Mouse (Mus musculus) monocyte, adult 2 months (primary cell): ENCODE measurements around the gene Slc38a7.
"Not testable (repeated sequence)": the region's sequence is repeated elsewhere in the genome, so short reads cannot be mapped to it uniquely, and the experiment has no call there.

Experiments used
- DNase-seq, 2 experiments: peaks; one replicate each; pipeline ENCODE4 v3.0.0; 2022; ENCODE audit warnings: low spot score in 2 of 2, low read depth in 1 of 2

Gene Slc38a7

GRCm38 (mm10) chr8:95850326-95850725, 3.0 kb downstream of the Slc38a7 start:
- no peak for DNase-seq

- no peak for DNase-seq
Measured at GRCm38 (mm10) chr8:95848734-95849464, 4.4 kb downstream of the Slc38a7 start.

DNA sequence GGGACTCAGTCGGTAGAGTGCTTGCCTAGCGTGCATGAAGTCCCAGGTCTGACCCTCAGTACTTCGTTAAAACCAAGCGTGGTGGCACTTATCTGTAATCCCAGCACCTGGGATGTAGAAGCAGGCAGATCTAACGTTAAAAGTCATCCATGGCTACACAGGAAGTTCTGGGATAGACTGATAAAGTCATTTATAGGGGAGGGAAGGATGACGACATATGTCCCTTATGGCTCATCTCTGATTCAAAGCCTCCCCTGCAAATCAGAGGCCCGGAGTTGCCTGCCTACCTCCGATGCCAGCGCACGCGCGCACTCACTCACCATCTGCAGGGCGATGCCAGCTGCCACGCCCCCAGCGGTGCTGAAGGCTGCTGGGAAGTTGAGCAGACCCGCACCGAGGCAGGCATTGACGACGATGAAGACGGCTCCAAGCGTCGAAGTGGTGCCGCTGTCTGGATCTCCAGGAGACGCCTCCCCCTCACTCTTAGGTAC, 5.2 kb downstream of the Slc38a7 start:
- DNase-seq, result no peak

- no peak for DNase-seq
Measured at GRCm38 (mm10) chr8:95845026-95845425, 8.3 kb downstream of the Slc38a7 start.

DNA sequence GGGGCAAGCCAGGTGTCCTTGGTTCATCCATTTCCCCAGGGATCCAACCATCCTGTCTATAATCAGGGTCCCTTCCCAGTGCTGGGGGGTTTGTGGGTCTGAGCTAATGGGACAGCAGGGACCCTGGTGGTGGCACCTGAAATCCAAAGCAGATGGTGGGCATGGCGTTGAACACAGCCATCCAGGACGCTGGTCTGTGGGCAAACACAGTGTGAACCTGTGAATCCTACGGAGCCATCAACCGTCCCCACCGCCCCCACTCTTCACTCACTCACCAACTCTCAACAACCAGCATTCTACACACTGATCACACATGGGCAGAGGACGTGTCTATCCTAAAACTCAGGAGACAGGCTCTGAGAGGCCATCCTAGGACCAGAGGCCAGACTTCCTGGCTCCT, 9.4 kb downstream of the Slc38a7 start:
- no peak for DNase-seq

- DNase-seq, result no peak
Measured at GRCm38 (mm10) chr8:95841436-95841835, 11.9 kb downstream of the Slc38a7 start.

GRCm38 (mm10) chr8:95839289-95839688, 14.1 kb downstream of the Slc38a7 start:
- DNase-seq, result no peak

DNA sequence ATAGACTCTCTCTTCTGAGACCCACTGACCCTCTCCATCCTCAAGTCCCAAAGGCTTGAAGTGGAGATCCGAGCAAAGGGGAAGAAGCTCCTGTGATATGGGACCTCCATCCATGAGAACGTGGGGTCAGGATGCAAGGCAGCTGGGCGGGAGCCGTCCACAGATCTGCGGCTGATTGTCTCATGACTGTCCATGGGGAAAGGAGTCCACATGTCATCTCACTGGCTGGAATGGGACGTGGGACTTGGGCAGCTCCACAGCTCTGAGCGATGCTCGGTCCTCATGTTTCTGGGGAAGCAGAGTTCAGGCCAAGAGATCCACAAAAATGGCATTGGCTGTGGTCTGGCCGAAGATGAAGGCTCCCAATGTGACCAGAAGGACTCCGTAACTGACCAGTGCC, 16.1 kb downstream of the Slc38a7 start:
- DNase-seq, result no peak

- DNase-seq, result no peak
Measured at GRCm38 (mm10) chr8:95835891-95836290, 17.4 kb downstream of the Slc38a7 start.

DNA sequence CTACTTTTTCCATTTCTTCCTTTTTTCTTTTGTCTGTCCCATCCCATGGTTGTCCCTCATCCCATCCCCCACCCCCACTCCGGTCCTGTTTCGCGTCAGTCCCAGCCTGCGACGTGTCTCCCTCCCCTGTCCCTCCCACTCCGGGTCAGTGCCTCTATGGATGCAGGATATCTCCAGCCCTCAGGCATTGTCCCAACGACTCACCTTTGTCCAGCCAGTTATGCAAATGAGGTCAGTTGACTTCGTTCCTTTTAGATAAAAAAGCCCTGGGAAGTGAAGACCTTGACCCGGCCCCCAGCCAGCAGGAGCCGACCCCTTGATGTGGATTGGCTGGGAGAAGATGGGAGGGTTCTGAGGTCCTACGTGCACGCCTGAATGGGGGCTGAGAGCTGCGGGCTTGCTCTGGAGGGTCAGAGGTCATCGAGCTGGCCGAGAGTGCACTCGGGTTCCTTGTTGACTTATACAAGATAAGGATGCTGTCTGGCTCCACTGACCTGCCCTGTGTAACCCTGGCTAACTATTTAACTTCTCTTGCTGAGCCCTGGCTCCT, 19.8 kb downstream of the Slc38a7 start:
- DNase-seq, result no peak

DNA sequence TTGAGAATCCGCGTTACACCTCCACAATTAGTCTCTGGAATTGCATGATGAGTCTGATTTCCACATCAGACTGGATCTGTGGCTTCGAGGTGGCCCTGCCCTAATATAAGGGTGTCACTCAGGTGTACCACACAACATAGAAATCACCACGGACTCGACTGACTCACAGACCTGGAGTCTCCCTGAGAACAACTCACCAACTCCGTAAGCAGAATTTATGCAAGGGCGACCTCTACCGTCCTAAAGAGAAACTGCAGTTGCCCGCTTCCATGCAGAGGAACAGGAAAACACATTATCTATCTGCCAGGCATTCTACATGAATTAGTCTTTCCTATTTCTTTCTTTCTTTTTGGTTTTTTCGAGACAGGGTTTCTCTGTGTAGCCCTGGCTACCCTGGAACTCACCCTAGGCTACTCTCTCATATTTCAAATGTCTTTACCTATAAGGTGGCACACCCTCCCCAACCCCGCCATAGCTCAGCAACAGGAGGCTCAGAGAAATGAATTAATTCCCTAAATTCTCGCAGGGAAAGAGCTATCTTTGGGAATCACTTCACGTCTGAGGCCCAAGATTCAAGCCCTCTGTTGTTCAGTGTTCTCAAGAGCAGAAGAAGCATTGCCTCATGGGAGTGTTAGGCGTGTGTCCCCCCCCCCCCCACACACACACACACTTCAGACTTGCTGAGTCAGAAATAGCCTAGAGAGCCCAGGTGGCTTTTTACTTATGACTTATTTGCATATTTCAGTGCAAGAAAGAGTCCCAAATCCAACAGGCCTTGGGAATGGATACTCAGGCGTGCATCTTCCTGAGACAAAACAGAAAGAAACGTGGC, 20.5 kb downstream of the Slc38a7 start:
- DNase-seq, result peak; percentile 43 to 62

GRCm38 (mm10) chr8:95830144-95830543, 23.2 kb downstream of the Slc38a7 start:
- DNase-seq, result no peak

- not testable (repeated sequence) for DNase-seq
Measured at GRCm38 (mm10) chr8:95825162-95825561, 28.2 kb downstream of the Slc38a7 start, which contains the start of gene Sap18b. Gene Sap18b (plus strand): TSS chr8:95825346.

DNA sequence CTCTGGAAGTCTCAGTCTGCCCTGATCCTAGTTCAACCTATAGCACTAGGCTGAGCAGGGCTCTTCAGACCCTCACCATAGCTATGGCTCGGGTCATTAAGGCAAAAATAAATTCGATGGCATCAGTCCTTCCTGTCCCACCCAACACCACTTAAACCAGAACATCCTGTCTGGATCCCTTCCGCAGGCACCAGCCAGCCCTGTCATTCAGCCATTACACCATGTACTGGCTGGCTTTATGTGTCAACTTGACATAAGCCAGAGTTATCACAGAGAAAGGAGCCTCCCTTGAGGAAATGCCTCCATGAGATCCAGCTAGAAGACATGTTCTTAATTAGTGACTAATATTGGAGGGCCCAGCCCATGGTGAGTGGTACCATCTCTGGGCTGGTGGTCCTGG, 30.6 kb downstream of the Slc38a7 start:
- DNase-seq, result no peak

- DNase-seq, result no peak
Measured at GRCm38 (mm10) chr8:95822096-95822495, 31.2 kb downstream of the Slc38a7 start.

DNA sequence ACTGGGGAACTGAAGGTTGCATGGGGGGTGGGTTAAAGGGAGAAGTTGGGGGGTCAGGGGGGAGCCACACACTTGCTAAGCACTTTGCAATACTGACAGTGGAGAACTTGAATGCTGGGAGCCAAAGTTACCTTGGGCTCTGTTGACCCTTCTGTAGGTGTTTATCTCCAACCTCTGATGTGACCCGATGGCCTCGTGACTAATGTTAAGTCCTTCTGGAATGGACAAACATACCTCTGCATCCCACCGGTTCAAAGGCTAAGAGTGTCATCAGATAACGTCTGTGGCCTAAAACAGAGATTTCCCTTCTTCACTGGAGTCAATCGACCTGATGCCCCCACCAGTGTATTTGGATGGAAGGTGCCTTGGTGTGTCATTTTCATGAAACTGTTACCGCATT, 32.1 kb downstream of the Slc38a7 start:
- no peak for DNase-seq

DNA sequence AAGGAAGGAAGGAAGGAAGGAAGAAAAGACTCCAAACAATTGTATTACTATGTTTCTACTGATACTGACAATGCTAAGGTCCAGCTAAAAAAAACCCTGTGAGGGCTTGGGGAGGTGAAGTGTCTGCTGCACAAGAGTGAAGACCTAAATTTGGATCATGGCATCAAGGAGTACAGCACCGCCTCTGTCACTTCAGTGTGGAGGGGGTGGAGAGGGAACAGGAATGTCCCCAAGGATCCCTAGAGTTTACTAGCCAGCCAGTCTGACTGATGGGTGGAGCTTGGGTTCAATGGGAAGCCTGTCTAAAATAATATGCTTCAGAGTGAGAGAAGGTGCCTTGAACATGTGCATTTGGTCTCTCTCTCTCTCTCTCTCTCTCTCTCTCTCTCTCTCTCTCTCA, 35.1 kb downstream of the Slc38a7 start:
- DNase-seq, result no peak

- DNase-seq, result no peak
Measured at GRCm38 (mm10) chr8:95817597-95817996, 35.7 kb downstream of the Slc38a7 start.

DNA sequence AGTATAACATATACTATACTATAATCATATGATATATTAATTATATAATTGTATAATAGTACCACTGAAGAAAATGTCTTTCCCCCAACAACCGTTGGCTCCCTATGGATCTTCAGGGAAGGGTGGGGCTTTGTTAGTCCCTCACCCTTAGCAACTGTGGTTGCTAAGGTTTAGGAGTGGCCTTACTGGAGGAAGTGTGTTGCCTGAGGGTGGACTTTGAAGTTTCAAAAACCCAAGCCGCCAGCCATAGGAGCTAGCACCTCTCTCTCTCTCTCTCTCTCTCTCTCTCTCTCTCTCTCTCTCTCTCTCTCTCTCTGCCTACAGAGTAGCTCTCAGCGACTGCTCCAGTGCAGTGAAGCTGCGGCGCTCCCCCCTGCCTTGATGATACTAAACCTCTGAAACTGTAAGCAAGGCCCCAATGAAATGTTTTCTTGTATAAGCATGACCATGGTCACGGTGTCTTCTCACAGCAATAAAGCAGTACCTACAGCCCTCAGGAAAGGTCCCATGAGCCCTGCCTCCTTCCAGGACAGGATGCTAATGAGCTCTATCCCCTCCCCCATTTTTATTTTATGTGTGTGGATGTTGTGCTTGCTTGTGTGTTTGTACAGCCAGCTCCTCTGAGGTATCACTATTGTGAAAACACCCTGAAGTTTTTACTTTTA, 37.2 kb downstream of the Slc38a7 start:
- no peak for DNase-seq

DNA sequence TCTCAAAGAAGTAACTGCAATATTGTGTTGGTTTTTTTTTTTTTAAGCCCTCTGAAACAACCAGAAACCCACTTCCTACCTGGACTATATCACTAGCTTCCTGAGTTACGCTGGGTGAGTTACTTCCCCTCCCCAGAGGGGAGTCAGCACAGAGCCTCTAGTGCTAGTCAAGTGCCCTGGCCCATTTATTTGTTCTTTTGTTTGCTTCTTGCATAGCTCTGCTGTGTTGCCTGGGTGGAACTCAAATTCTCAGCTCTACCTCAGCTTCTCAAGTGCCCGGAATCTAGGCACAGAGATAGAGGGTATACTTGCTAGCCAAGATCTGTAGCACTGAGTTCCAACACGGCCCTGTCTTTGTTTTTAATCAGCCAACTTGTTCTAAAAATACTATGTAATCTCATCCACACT, 43.2 kb downstream of the Slc38a7 start:
- no peak for DNase-seq

- no peak for DNase-seq
Measured at GRCm38 (mm10) chr8:95809116-95809515, 44.2 kb downstream of the Slc38a7 start.
